Mouse (Mus musculus) heart, postnatal 4 days (tissue): ENCODE data around the gene Tmem168. TPM values are rescaled to one million over a fixed set of nuclear protein-coding genes. Genes with fewer than 3 reads are reported as not detected.

Experiments
- DNase-seq: peaks from one replicate; pipeline ENCODE4 v3.0.0; 2021
- total RNA-seq, 2 experiments: library from RNA; stranded (reverse); gene quantifications; 2 replicates each; pipeline ENCODE4 v1.2.3; 2021

Tmem168 gene
- total RNA-seq, 2 experiments from 2014 or later: 23.7 to 26.3 TPM

DNA sequence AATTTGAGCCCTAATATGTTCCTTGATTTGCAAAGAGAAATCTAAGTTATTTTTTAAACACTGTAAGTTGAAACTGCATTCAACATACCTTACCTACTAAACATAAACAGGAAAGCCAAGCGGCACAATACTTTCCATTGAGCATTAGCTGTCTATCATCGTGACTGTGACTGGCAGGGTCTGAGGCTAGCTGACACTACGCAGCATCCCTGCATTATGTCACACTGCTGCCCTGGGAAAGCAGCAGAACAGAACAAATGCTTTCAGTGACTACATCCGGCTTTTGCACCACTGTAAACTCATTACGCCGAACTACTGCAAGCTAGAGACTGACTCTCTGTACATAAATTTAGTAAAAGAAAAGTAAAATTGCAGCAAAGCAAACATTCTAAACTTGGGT, 23.1 kb downstream of the Tmem168 start:
- no peak for DNase-seq

GRCm38 (mm10) chr6:13582075-13582474, 25.8 kb downstream of the Tmem168 start:
- DNase-seq: no peak

GRCm38 (mm10) chr6:13565734-13566133, 42.2 kb downstream of the Tmem168 start:
- DNase-seq: no peak

DNA sequence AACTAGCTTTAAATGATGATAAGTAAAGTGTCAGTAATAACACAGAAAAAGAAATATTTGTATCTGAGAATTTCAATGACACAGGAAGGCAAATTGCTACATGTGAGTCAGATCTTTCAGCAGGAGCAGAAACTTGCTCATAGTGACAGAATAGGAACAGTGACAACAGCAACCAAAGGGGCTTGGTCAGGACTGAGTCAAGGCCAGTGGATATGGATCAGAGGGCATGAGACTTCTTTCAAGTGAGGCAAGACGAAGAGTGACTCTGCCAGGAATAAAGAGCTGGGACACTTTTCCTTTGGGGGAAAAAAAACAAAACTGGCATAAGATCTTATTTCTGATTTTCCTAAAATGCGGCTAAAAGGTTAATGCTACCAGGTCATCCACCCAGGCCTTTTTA, 52.6 kb downstream of the Tmem168 start:
- no peak for DNase-seq

- DNase-seq: no peak
Measured at GRCm38 (mm10) chr6:13541761-13542160, 66.1 kb downstream of the Tmem168 start.

- no peak for DNase-seq
Measured at GRCm38 (mm10) chr6:13537275-13537964, 70.5 kb downstream of the Tmem168 start.

Other genes starting within 250 kb of the Tmem168 start
- gene Bmt2, start 69.9 kb upstream of the Tmem168 start, total RNA-seq: 10 to 100 TPM; 10.9 to 11.7 TPM
- under 1 TPM; 0.45 to 0.63 TPM for gene Gpr85, start 231.8 kb upstream of the Tmem168 start, total RNA-seq